Mouse (Mus musculus) myocyte (in vitro differentiated cells): ENCODE data around the gene Ttll12.

ENCODE experiments used
- CEBPB ChIP-seq: IDR thresholded peaks from 2 replicates; pipeline ENCODE4 v1.6.1; 2011; ENCODE audit warnings: mild to moderate bottlenecking, moderate library complexity; ENCODE audit not compliant: poor library complexity, insufficient read depth, severe bottlenecking
- MAX ChIP-seq: IDR thresholded peaks from one replicate; pipeline ENCODE4 v1.6.1; 2011; ENCODE audit warnings: low read depth, mild to moderate bottlenecking, control low read depth
- MYOD1 ChIP-seq, 3 experiments: IDR thresholded peaks; one replicate each; pipeline ENCODE4 v1.6.1; 2011; ENCODE audit warnings: control low read depth in 2 of 3, low read depth in 2 of 3, mild to moderate bottlenecking in 2 of 3, moderate library complexity in 1 of 3; ENCODE audit not compliant: insufficient read length in 2 of 3, control insufficient read depth in 1 of 3
- MYOG ChIP-seq, 3 experiments: IDR thresholded peaks; one replicate each; pipeline ENCODE4 v1.6.1; 2011; ENCODE audit warnings: control low read depth in 2 of 3, low read depth in 2 of 3, mild to moderate bottlenecking in 2 of 3; ENCODE audit not compliant: insufficient read length in 2 of 3, control insufficient read depth in 1 of 3, insufficient read depth in 1 of 3
- POLR2A ChIP-seq: IDR thresholded peaks from one replicate; pipeline ENCODE4 v1.6.1; 2011; ENCODE audit warnings: low read depth, mild to moderate bottlenecking, control low read depth, moderate library complexity; ENCODE audit not compliant: insufficient read length
- POLR2AphosphoS2 ChIP-seq: IDR thresholded peaks from one replicate; pipeline ENCODE4 v1.6.1; 2011; ENCODE audit warnings: low read depth, control low read depth; ENCODE audit not compliant: insufficient read length
- REST ChIP-seq: IDR thresholded peaks from one replicate; pipeline ENCODE4 v1.6.1; 2011; ENCODE audit warnings: mild to moderate bottlenecking, control low read depth, moderate library complexity; ENCODE audit not compliant: insufficient read depth, insufficient read length
- TCF12 ChIP-seq: IDR thresholded peaks from one replicate; pipeline ENCODE4 v1.6.1; 2011; ENCODE audit warnings: mild to moderate bottlenecking, control low read depth; ENCODE audit not compliant: poor library complexity, insufficient read depth, severe bottlenecking
- TCF3 ChIP-seq: IDR thresholded peaks from one replicate; pipeline ENCODE4 v1.6.1; 2011; ENCODE audit warnings: low read depth, control low read depth; ENCODE audit not compliant: insufficient read length
- USF1 ChIP-seq: IDR thresholded peaks from one replicate; pipeline ENCODE4 v1.6.1; 2011; ENCODE audit warnings: low read depth, mild to moderate bottlenecking, control low read depth, moderate library complexity

DNA sequence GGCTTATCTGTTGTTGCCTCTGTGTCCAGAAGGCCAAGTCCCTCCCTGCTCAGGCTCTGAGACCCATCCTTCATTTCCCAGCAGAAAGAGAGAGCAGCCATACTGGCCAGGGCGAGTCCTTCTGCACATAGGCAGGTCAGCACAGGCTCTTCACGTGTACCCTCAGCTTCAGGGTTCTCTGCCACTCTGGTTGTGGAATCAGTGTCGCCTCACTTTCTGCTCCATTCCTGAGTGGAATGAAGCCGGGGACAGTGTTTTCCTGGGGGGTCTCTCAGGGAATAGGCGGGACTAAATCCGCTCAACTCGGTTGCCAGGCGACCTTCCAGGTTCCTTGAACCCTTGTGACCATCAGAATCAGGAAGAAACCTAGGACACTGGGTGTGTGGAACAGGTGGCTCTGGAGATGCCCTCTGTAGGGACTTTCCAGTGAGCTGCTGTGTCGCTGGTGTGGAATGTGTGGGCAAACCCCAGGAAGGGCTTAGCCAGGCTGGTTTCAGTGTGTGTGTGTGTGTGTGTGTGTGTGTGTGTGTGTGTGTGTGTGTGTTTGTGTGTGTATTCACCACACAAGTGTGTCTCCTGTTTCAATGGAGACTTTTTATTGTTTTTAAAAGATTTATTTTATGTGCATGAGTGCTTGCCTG, 53.2 kb downstream of the Ttll12 start:
- TF ChIP-seq POLR2A (no peak), TCF12 (peak; percentile 4), POLR2AphosphoS2 (no peak), MYOG (IDR thresholded peaks at IDR 0.05; ENCODE audit: control insufficient read depth in 1 of 3, insufficient read depth in 1 of 3, insufficient read length in 2 of 3, low read depth in 2 of 3) (peak; percentile 44 to 92 (median 62)), MYOD1 (IDR thresholded peaks at IDR 0.05; ENCODE audit: control insufficient read depth in 1 of 3, insufficient read length in 2 of 3, low read depth in 2 of 3) (peak in 2 of 3 experiments; percentile 54 to 77), USF1 (no peak), CEBPB (no peak), REST (no peak), TCF3 (no peak), MAX (no peak)
